Mouse (Mus musculus): ENCODE results near the gene Zbtb9. TPM values are rescaled to one million over a fixed set of nuclear protein-coding genes. Genes with fewer than 3 reads are reported as not detected.

Gene Zbtb9
- polyA plus RNA-seq, 2 experiments = 2.6 to 4.0 TPM

DNA sequence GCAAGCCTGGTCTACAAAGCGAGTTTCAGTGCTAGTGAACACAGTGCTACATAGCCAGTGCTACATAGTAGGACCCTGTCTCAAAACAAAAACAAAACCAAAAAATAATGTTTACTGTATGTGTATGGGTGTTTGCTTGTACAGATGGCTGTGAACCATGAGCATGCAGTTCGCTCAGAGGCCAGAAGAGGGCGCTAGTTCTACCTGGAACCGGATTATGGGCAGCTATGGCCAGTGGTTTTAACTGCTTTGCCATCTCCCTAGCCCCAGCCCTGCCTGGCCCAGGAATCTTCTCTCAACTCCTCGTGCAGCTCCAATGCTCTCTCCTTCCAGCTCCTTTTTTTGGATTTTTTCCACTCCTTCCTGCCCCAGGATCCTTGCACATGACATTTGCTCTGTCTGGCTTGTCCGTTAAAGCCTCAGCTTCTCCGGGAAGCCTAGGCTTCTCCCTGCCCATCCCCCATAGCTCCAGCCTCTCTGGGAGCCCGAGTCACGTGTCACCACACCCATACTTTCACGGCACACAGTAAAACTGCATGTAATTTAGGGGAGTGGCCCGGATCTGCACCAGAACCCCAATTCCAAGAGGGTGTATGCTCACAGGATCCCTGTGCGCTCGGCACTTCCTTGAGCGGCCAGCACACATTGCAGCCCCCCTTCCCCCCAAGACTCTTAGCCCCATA lies 74.9 kb downstream of the Zbtb9 start:
- H3K9ac ChIP-seq (replicated peaks) = no peak overlapping the region
- DNase-seq (ENCODE audit: low read depth in 3 of 3, low spot score in 3 of 3) (no peak), ATAC-seq (ENCODE audit: insufficient read depth) (no peak)
- no peak overlapping the region for H3K4me3 ChIP-seq (ENCODE audit: insufficient read depth in 1 of 2, low read depth in 2 of 2, low read length in 2 of 2)
- H3K4me2 ChIP-seq (ENCODE audit: low read depth) = no peak overlapping the region
- no peaks in the 10 kb centered on the region for H3K27me3 ChIP-seq (ENCODE audit: control insufficient read depth, insufficient read depth, low read length)
- no peaks in the 10 kb centered on the region; a peak in 1 of 4 replicates for H3K4me1 ChIP-seq (replicated peaks; ENCODE audit: control insufficient read depth in 2 of 2, insufficient read depth in 2 of 2, low read length in 1 of 2)
- no peak for TF ChIP-seq EP300 (IDR thresholded peaks at IDR 0.05; ENCODE audit: low read depth)
- peak; percentile 79 for TF ChIP-seq CTCF (IDR thresholded peaks at IDR 0.05; ENCODE audit: low read depth)
- no peaks in the 10 kb centered on the region for H3K9me3 ChIP-seq (ENCODE audit: control insufficient read depth, low read length)
- WGBS (ENCODE audit: insufficient replicate concordance) = 60% methylated on average over 14 of the region's 14 CpGs
- no peak overlapping the region for H3K27ac ChIP-seq
- no peaks in the 10 kb centered on the region for H3K36me3 ChIP-seq (replicated peaks; ENCODE audit: control insufficient read depth, insufficient read depth, low read depth)

DNA sequence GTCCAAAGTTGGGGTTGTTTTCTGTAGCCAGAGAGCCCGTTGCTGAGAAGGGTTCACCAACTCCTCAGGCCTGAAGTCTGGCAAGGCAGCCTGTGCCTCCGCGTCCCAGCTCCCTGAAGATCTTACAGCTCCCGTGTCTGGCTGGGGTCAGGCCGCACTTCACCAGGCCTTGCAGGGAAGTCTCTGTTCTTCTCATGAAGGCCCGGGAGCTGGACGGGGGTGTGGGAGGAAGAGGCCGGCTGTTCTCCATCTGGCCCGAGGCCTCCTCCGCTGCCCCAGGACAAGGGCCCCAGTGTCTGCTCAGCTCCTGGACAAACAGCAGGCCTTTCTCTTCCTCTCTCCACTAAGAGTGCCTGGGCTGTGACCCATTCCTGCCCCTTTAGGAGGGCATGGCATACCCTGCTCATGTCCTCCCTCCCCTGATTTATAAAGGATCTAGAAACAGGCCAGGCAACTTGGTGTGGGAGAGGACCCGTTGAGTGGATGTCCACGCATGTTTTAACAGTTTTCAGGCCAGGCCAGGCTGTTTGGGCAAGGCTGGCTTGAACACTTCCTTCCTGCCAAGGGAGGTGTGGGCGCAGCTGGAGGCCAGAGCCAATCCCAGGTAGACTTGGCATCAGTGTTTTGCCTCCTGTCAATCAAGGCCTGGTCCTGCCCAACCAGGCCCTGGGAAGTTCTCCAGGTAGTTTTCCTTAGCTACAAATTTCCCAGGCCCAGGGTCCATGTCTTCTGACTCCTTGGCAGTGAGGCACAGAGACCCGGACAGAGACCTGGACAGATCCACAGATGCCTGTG lies 75.7 kb downstream of the Zbtb9 start:
- TF ChIP-seq EP300 (IDR thresholded peaks at IDR 0.05; ENCODE audit: low read depth) (no peak), CTCF (IDR thresholded peaks at IDR 0.05; ENCODE audit: low read depth) (no peak)
- Histone ChIP-seq H3K4me1 (replicated peaks; ENCODE audit: control insufficient read depth in 2 of 2, insufficient read depth in 2 of 2, low read length in 1 of 2) (no peaks in the 10 kb centered on the region; a peak in 1 of 4 replicates), H3K4me3 (ENCODE audit: insufficient read depth in 1 of 2, low read depth in 2 of 2, low read length in 2 of 2) (no peak overlapping the region), H3K9ac (replicated peaks) (no peak overlapping the region), H3K36me3 (replicated peaks; ENCODE audit: control insufficient read depth, insufficient read depth, low read depth) (no peaks in the 10 kb centered on the region), H3K4me2 (ENCODE audit: low read depth) (no peak overlapping the region), H3K27ac (no peak overlapping the region), H3K9me3 (ENCODE audit: control insufficient read depth, low read length) (no peaks in the 10 kb centered on the region), H3K27me3 (ENCODE audit: control insufficient read depth, insufficient read depth, low read length) (no peaks in the 10 kb centered on the region)
- DNase-seq (ENCODE audit: low read depth in 3 of 3, low spot score in 3 of 3) = no peak
- no peak for ATAC-seq (ENCODE audit: insufficient read depth)
- whole genome bisulfite sequencing (ENCODE audit: insufficient replicate concordance) = 62% methylated on average over 14 of the region's 14 CpGs

GRCm38 (mm10) chr17:27050853-27051252 lies 77.9 kb downstream of the Zbtb9 start:
- Histone ChIP-seq H3K27me3 (ENCODE audit: control insufficient read depth, insufficient read depth, low read length) (no peaks in the 10 kb centered on the region), H3K4me1 (replicated peaks; ENCODE audit: control insufficient read depth in 2 of 2, insufficient read depth in 2 of 2, low read length in 1 of 2) (peaks cover 0 to under 1% of the 10 kb centered on the region in 2 experiments; a peak in 1 of 4 replicates), H3K4me2 (ENCODE audit: low read depth) (no peak overlapping the region), H3K4me3 (ENCODE audit: insufficient read depth in 1 of 2, low read depth in 2 of 2, low read length in 2 of 2) (no peak overlapping the region), H3K27ac (no peak overlapping the region), H3K9ac (replicated peaks) (no peak overlapping the region), H3K36me3 (replicated peaks; ENCODE audit: control insufficient read depth, insufficient read depth, low read depth) (no peaks in the 10 kb centered on the region), H3K9me3 (ENCODE audit: control insufficient read depth, low read length) (no peaks in the 10 kb centered on the region)
- no peak for DNase-seq (ENCODE audit: low read depth in 3 of 3, low spot score in 3 of 3)
- 55% methylated on average over 5 of the region's 5 CpGs for WGBS (ENCODE audit: insufficient replicate concordance)
- ATAC-seq (ENCODE audit: insufficient read depth) = no peak
- no peak for TF ChIP-seq EP300 (IDR thresholded peaks at IDR 0.05; ENCODE audit: low read depth)
- no peak for TF ChIP-seq CTCF (IDR thresholded peaks at IDR 0.05; ENCODE audit: low read depth)

GRCm38 (mm10) chr17:27051514-27051913 lies 78.5 kb downstream of the Zbtb9 start:
- no peak for DNase-seq (ENCODE audit: low read depth in 3 of 3, low spot score in 3 of 3)
- Histone ChIP-seq H3K27ac (no peak overlapping the region), H3K4me1 (replicated peaks; ENCODE audit: control insufficient read depth in 2 of 2, insufficient read depth in 2 of 2, low read length in 1 of 2) (peaks cover 0 to 3% of the 10 kb centered on the region in 2 experiments; a peak in 1 of 4 replicates), H3K27me3 (ENCODE audit: control insufficient read depth, insufficient read depth, low read length) (no peaks in the 10 kb centered on the region), H3K4me2 (ENCODE audit: low read depth) (peak overlapping the region; percentile 31), H3K4me3 (ENCODE audit: insufficient read depth in 1 of 2, low read depth in 2 of 2, low read length in 2 of 2) (no peak overlapping the region), H3K9ac (replicated peaks) (no peak overlapping the region), H3K9me3 (ENCODE audit: control insufficient read depth, low read length) (no peaks in the 10 kb centered on the region), H3K36me3 (replicated peaks; ENCODE audit: control insufficient read depth, insufficient read depth, low read depth) (no peaks in the 10 kb centered on the region)
- TF ChIP-seq CTCF (IDR thresholded peaks at IDR 0.05; ENCODE audit: low read depth) (no peak), EP300 (IDR thresholded peaks at IDR 0.05; ENCODE audit: low read depth) (no peak)
- ATAC-seq (ENCODE audit: insufficient read depth) = no peak
- 20% methylated on average over 11 of the region's 11 CpGs for WGBS (ENCODE audit: insufficient replicate concordance)

GRCm38 (mm10) chr17:27056170-27056569 lies 83.2 kb downstream of the Zbtb9 start:
- WGBS (ENCODE audit: insufficient replicate concordance) = under 1% methylated on average over 13 of the region's 13 CpGs
- H3K36me3 ChIP-seq (replicated peaks; ENCODE audit: control insufficient read depth, insufficient read depth, low read depth) = no peaks in the 10 kb centered on the region
- peaks cover 0 to 3% of the 10 kb centered on the region in 2 experiments; a peak in 1 of 4 replicates for H3K4me1 ChIP-seq (replicated peaks; ENCODE audit: control insufficient read depth in 2 of 2, insufficient read depth in 2 of 2, low read length in 1 of 2)
- peak overlapping the region; percentile 67 for H3K4me2 ChIP-seq (ENCODE audit: low read depth)
- ATAC-seq (ENCODE audit: insufficient read depth) (peak; percentile 63), DNase-seq (ENCODE audit: low read depth in 3 of 3, low spot score in 3 of 3) (peak; percentile 41 to 52 (median 41))
- TF ChIP-seq EP300 (IDR thresholded peaks at IDR 0.05; ENCODE audit: low read depth) (no peak), CTCF (IDR thresholded peaks at IDR 0.05; ENCODE audit: low read depth) (no peak)
- peaks cover 18% of the 10 kb centered on the region for H3K27me3 ChIP-seq (ENCODE audit: control insufficient read depth, insufficient read depth, low read length)
- no peaks in the 10 kb centered on the region for H3K9me3 ChIP-seq (ENCODE audit: control insufficient read depth, low read length)
- no peak overlapping the region for H3K9ac ChIP-seq (replicated peaks)
- no peak overlapping the region for H3K27ac ChIP-seq
- peak overlapping the region; percentile 34 to 56; a peak in 3 of 4 replicates for H3K4me3 ChIP-seq (ENCODE audit: insufficient read depth in 1 of 2, low read depth in 2 of 2, low read length in 2 of 2)

Data from liver, embryonic 14.5 days (tissue).